Mouse (Mus musculus) midbrain, embryonic 10.5 days (tissue): Measurements from ENCODE around the gene Rps6. TPM values are rescaled to one million over a fixed set of nuclear protein-coding genes. Genes with fewer than 3 reads are reported as not detected.

Experiments
- DNase-seq: peaks from one replicate; pipeline ENCODE4 v3.0.0-alpha.2; 2017; ENCODE audit warnings: low spot score
- H3K27ac ChIP-seq: fragments of 300-500 bp; sonication (generic); replicated peaks from 2 replicates; pipeline ENCODE4 v1.5.1; 2016; ENCODE audit warnings: mild to moderate bottlenecking
- H3K27me3 ChIP-seq: fragments of 300-500 bp; sonication (generic); 2 replicates; pipeline ENCODE4 v1.6.1; 2016; ENCODE audit warnings: low read depth, mild to moderate bottlenecking; ENCODE audit not compliant: poor library complexity, severe bottlenecking
- H3K36me3 ChIP-seq: fragments of 300-500 bp; sonication (generic); 2 replicates; pipeline ENCODE4 v1.6.1; 2016; ENCODE audit warnings: mild to moderate bottlenecking, moderate library complexity
- H3K4me1 ChIP-seq: fragments of 300-500 bp; sonication (generic); 2 replicates; pipeline ENCODE4 v1.6.1; 2016
- H3K4me3 ChIP-seq: fragments of 300-500 bp; sonication (generic); 2 replicates; pipeline ENCODE4 v1.5.1; 2016; ENCODE audit warnings: mild to moderate bottlenecking, moderate library complexity
- H3K9me3 ChIP-seq: fragments of 300-500 bp; sonication (generic); replicated peaks from 2 replicates; pipeline ENCODE4 v1.6.1; 2016; ENCODE audit warnings: mild to moderate bottlenecking
- WGBS: fragments of 180-500 bp; shearing (Covaris S2); methylation state at CpG from one replicate; pipeline ENCODE4 v1.1.7; 2016; 5-methylcytosine and 5-hydroxymethylcytosine counted together
- polyA plus RNA-seq: library from polyadenylated mRNA; unstranded; fragments of >200 nt; fragmentation: Nextera tagmentation; extraction: Ambion mirVana; gene quantifications from 2 replicates; pipeline ENCODE4 v1.2.1, GENCODE M21; 2016

The Rps6 gene
- polyA plus RNA-seq, 1 experiment from 2014 or later, result 651 TPM

DNA sequence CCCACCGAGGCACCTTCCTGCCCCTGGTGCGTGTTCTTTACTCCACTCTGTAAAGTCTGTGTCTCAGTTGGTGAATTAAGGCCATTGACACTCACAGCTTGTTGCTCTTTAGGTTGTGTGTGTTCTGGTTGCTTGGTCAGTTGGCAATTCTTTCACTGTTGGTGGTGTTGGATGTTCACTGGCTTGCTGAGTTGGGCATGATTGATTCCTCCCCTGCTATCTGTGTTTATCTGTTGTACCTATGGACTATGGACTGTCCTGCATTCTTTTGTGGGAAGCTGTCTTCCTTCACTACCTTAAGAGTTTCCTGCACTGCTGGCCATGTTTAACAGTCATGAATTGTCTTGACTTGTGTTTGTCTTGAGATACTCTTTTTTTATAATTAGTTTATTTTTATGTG lies 25.3 kb downstream of the Rps6 start:
- WGBS, result 93% methylated on average over 2 of the region's 2 CpGs
- Histone ChIP-seq H3K27me3 (no peaks in the 10 kb centered on the region), H3K9me3 (no peaks in the 10 kb centered on the region), H3K4me3 (no peak overlapping the region), H3K27ac (no peak overlapping the region), H3K4me1 (no peaks in the 10 kb centered on the region), H3K36me3 (peaks cover 69% of the 10 kb centered on the region)
- no peak for DNase-seq

DNA sequence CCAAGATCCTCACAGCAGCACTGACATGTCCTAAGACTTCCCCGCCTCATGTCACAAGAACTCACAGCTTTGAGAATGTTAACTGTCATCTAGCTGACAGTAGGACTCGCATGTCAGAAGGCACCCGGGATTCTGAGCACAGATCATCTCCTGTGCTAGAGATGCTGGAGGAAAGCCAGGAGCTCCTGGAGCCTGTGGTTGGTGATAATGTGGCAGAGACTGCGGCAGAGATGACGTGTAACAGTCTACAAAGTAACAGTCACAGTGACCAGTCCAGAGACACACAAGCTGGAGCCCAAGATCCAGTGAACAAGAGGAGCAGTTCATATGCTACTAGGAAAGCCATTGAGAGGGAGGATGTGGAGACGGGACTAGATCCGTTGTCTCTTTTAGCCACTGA lies 32.1 kb downstream of the Rps6 start:
- no peak for DNase-seq
- Histone ChIP-seq H3K27me3 (no peaks in the 10 kb centered on the region), H3K36me3 (peaks cover 75% of the 10 kb centered on the region), H3K9me3 (no peaks in the 10 kb centered on the region), H3K27ac (no peak overlapping the region), H3K4me3 (no peak overlapping the region), H3K4me1 (no peaks in the 10 kb centered on the region)
- 93% methylated on average over 7 of the region's 7 CpGs for WGBS

DNA sequence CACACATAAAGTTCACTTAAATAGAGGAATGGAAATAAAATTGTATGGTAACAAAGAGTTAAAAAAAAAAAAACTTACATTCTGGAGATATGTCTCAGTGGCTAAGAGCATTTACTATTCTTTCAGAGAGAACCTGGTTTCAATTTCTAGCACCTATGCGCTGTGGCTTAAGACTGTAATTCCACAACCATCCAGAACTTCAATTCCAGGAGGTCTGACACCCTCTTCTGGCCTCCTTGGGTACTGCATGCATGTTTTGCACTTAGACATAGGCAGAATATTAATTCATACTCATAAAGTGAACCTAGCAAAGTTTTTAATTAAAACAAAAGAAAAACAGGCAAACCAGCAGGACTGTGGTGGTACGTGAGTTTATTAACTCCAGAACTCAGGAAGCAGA lies 34.0 kb downstream of the Rps6 start:
- Histone ChIP-seq H3K4me3 (no peak overlapping the region), H3K27me3 (no peaks in the 10 kb centered on the region), H3K27ac (no peak overlapping the region), H3K36me3 (peaks cover 59% of the 10 kb centered on the region), H3K9me3 (no peaks in the 10 kb centered on the region), H3K4me1 (no peaks in the 10 kb centered on the region)
- peak; percentile 43 for DNase-seq
- 82% methylated on average over 2 of the region's 2 CpGs for WGBS

DNA sequence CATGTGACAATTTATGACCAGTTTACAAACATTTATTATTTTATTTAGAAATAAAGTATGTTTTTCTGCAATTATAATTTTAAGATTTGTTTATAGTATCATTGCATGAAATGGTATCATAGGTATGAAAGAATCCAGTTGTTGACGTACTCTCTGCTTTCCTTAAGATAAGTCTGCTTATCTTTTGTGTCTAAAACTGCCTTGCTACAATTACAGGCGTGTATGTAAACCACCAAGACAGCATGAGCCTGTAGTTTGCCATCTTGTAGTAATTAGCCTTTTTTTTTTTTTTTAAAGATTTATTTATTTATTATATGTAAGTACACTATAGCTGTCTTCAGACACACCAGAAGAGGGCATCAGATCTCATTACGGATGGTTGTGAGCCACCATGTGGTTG lies 42.4 kb downstream of the Rps6 start:
- 92% methylated on average over 3 of the region's 3 CpGs for WGBS
- Histone ChIP-seq H3K4me3 (no peak overlapping the region), H3K36me3 (peaks cover 13% of the 10 kb centered on the region)

DNA sequence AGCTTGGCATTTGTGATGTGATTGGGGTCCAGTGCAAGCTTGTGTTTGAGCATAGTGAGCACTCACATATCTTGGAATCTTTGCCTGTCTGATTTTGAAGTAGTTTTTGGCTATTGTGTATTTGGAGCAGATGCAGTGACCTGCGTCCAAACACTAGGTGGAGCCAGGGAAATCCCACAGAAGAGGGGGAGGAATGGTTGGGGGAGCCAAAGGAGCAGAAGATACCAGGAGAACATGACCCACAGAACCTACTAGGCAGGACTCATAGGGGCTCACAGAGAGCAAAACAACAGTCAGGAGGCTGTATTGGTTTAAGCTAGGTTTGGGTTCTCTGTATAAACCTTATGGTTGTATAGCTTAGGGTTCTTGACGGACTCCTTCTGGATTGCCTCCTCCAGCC lies 46.6 kb downstream of the Rps6 start:
- H3K4me3 ChIP-seq, result no peak overlapping the region
- H3K27ac ChIP-seq, result no peak overlapping the region
- no peaks in the 10 kb centered on the region for H3K4me1 ChIP-seq
- H3K9me3 ChIP-seq, result no peaks in the 10 kb centered on the region
- H3K36me3 ChIP-seq, result peaks cover 16% of the 10 kb centered on the region
- 57% methylated on average over 2 of the region's 2 CpGs for WGBS
- H3K27me3 ChIP-seq, result no peaks in the 10 kb centered on the region
- DNase-seq, result no peak

More for the DNA sequence above, 42.4 kb downstream of the Rps6 start:
- no peak overlapping the region for H3K27ac ChIP-seq
- no peak for DNase-seq
- no peaks in the 10 kb centered on the region for H3K27me3 ChIP-seq
- H3K9me3 ChIP-seq, result no peaks in the 10 kb centered on the region
- H3K4me1 ChIP-seq, result no peaks in the 10 kb centered on the region

Other genes with a start within 250 kb of the Rps6 start
- 29.1 and 30.7 TPM in 2 replicates for gene Haus6, start 245.4 kb downstream of the Rps6 start, polyA plus RNA-seq
- 76.2 and 79.3 TPM in 2 replicates for gene Plin2, start 187.4 kb downstream of the Rps6 start, polyA plus RNA-seq
- 4.2 and 5.1 TPM in 2 replicates for gene Dennd4c, start 108.9 kb downstream of the Rps6 start, polyA plus RNA-seq
- 5.3 and 7.1 TPM in 2 replicates for gene Acer2, start 17.0 kb upstream of the Rps6 start, polyA plus RNA-seq